Mouse (Mus musculus) T-helper 17 cell (primary cell): Measurements from ENCODE around the gene Dcdc2b.

Experiments used
- in situ Hi-C, 2 experiments: fragments of 300-600 bp; cut with MboI, MseI; formaldehyde crosslinking; loops; 1 replicate in 1 of 2; 2 replicates in 1 of 2; pipeline ENCODE4 v1.15.1; 2025; ENCODE audit warnings: high pct_unique_total_duplicates in 2 of 2

Gene Dcdc2b

GRCm38 (mm10) chr4:129614093-129614492, at the start of gene Dcdc2b:
TSS of gene Dcdc2b (minus strand) at chr4:129614257.
- in situ Hi-C loops: loop anchor here in 1 of 2 experiments (10.0 kb wide), 1 partner anchor 269 kb away; no protein-coding TSS in a partner anchor

GRCm38 (mm10) chr4:129662255-129662813, 48.3 kb upstream of the Dcdc2b start:
- in situ Hi-C loops: loop anchor here in 1 of 2 experiments (10.0 kb wide), 1 partner anchor 862 kb away; no protein-coding TSS in a partner anchor

- in situ Hi-C loops: loop anchor here in 1 of 2 experiments (10.0 kb wide), 1 partner anchor 863 kb away; no protein-coding TSS in a partner anchor
These were observed 47.5 kb upstream of the Dcdc2b start for GRCm38 (mm10) chr4:129661584-129661983.

- in situ Hi-C loops: no loop called here
These were observed 40.7 kb upstream of the Dcdc2b start for GRCm38 (mm10) chr4:129654770-129655169.

- in situ Hi-C loops: no loop called here
These were observed 36.3 kb upstream of the Dcdc2b start for GRCm38 (mm10) chr4:129650359-129650758.

GRCm38 (mm10) chr4:129648656-129649055, 34.6 kb upstream of the Dcdc2b start:
- in situ Hi-C loops: no loop called here

GRCm38 (mm10) chr4:129645204-129645603, 31.1 kb upstream of the Dcdc2b start:
- in situ Hi-C loops: no loop called here

GRCm38 (mm10) chr4:129641756-129642155, 27.7 kb upstream of the Dcdc2b start:
- in situ Hi-C loops: no loop called here

- in situ Hi-C loops: no loop called here
These were observed 26.8 kb upstream of the Dcdc2b start, which contains the start of gene Txlna for GRCm38 (mm10) chr4:129640638-129641467. TSS of gene Txlna (minus strand) at chr4:129641065.

- in situ Hi-C loops: no loop called here
These were observed 26.1 kb upstream of the Dcdc2b start for GRCm38 (mm10) chr4:129640101-129640637.

- in situ Hi-C loops: no loop called here
These were observed 25.2 kb upstream of the Dcdc2b start for GRCm38 (mm10) chr4:129639221-129639620.

GRCm38 (mm10) chr4:129633852-129634251, 19.8 kb upstream of the Dcdc2b start:
- in situ Hi-C loops: no loop called here

GRCm38 (mm10) chr4:129631867-129632266, 17.8 kb upstream of the Dcdc2b start:
- in situ Hi-C loops: no loop called here

- in situ Hi-C loops: no loop called here
These were observed 16.9 kb upstream of the Dcdc2b start for GRCm38 (mm10) chr4:129630944-129631343.

- in situ Hi-C loops: no loop called here
These were observed 12.0 kb upstream of the Dcdc2b start for GRCm38 (mm10) chr4:129626035-129626434.

GRCm38 (mm10) chr4:129625496-129625895, 11.4 kb upstream of the Dcdc2b start:
- in situ Hi-C loops: no loop called here

- in situ Hi-C loops: no loop called here
These were observed 10.9 kb upstream of the Dcdc2b start for GRCm38 (mm10) chr4:129625029-129625370.

GRCm38 (mm10) chr4:129624281-129625028, 10.4 kb upstream of the Dcdc2b start:
- in situ Hi-C loops: loop anchor here in 1 of 2 experiments (5.0 kb wide), 1 partner anchor 292 kb away; no protein-coding TSS in a partner anchor

- in situ Hi-C loops: loop anchor here in 1 of 2 experiments (5.0 kb wide), 1 partner anchor 291 kb away; no protein-coding TSS in a partner anchor
These were observed 9.6 kb upstream of the Dcdc2b start, which contains the start of gene Ccdc28b for GRCm38 (mm10) chr4:129623681-129624091. TSS of gene Ccdc28b (minus strand) at chr4:129623947.

GRCm38 (mm10) chr4:129622803-129623535, 8.9 kb upstream of the Dcdc2b start:
- in situ Hi-C loops: loop anchor here in 1 of 2 experiments (5.0 kb wide), 1 partner anchor 291 kb away; no protein-coding TSS in a partner anchor
